Mouse (Mus musculus) G1E (cell line): ENCODE measurements around the gene Rhot1.

ENCODE experiments used
- CTCF ChIP-seq: IDR thresholded peaks from 2 replicates; pipeline ENCODE4 v1.5.1; 2012; ENCODE audit warnings: low read depth, low read length, inconsistent platforms, mixed read lengths
- GATA1 ChIP-seq: IDR thresholded peaks from 2 replicates; pipeline ENCODE4 v1.6.1; 2012; ENCODE audit warnings: borderline replicate concordance, low read length, inconsistent platforms, mixed read lengths
- GATA2 ChIP-seq: IDR thresholded peaks from 2 replicates; pipeline ENCODE4 v1.6.1; 2012; ENCODE audit warnings: low read depth, low read length, inconsistent platforms, borderline replicate concordance
- TAL1 ChIP-seq: conservative IDR thresholded peaks from 2 replicates; pipeline ENCODE4 v1.6.1; 2012; ENCODE audit warnings: low read depth, low read length, inconsistent platforms, mixed read lengths

- TF ChIP-seq CTCF (no peak), TAL1 (no peak), GATA2 (no peak), GATA1 (no peak)
Observed at GRCm38 (mm10) chr11:80183705-80184255, 25.0 kb upstream of the Rhot1 start, which contains the start of gene Rnf135.
